Mouse (Mus musculus) testis, adult 2 months (tissue): ENCODE measurements around the gene Serpina5. TPM values are rescaled to one million over a fixed set of nuclear protein-coding genes. Genes with fewer than 3 reads are reported as not detected.

Experiments
- H3K27ac ChIP-seq: fragments of 200-500 bp; 2 replicates; pipeline ENCODE4 v1.5.1; 2012; ENCODE audit warnings: low read depth, low read length; ENCODE audit not compliant: control insufficient read depth, insufficient read depth
- H3K27me3 ChIP-seq: fragments of 200-500 bp; 2 replicates; pipeline ENCODE4 v1.6.1; 2012; ENCODE audit warnings: mild to moderate bottlenecking, low read length, moderate library complexity; ENCODE audit not compliant: control insufficient read depth, insufficient read depth
- H3K36me3 ChIP-seq: fragments of 200-500 bp; 2 replicates; pipeline ENCODE4 v1.6.1; 2012; ENCODE audit warnings: mild to moderate bottlenecking, low read length; ENCODE audit not compliant: control insufficient read depth, insufficient read depth
- H3K4me1 ChIP-seq: fragments of 200-500 bp; 2 replicates; pipeline ENCODE4 v1.6.1; 2012; ENCODE audit warnings: low read length; ENCODE audit not compliant: control insufficient read depth, insufficient read depth
- H3K4me3 ChIP-seq: fragments of 200-500 bp; 2 replicates; pipeline ENCODE4 v1.5.1; 2012; ENCODE audit warnings: low read depth, mild to moderate bottlenecking, low read length, moderate library complexity, mixed read lengths; ENCODE audit not compliant: control insufficient read depth
- CTCF ChIP-seq: fragments of 200-500 bp; IDR thresholded peaks from 2 replicates; pipeline ENCODE4 v1.5.1; 2012; ENCODE audit warnings: low read depth, mild to moderate bottlenecking, inconsistent platforms, low read length, moderate library complexity; ENCODE audit not compliant: control insufficient read depth, insufficient read depth, insufficient replicate concordance
- POLR2A ChIP-seq: fragments of 200-500 bp; IDR thresholded peaks from 2 replicates; pipeline ENCODE4 v1.6.1; 2012; ENCODE audit warnings: low read depth, mild to moderate bottlenecking, inconsistent platforms, low read length, moderate library complexity; ENCODE audit not compliant: control insufficient read depth
- polyA plus RNA-seq: library from polyadenylated mRNA; depleted of rRNA; stranded (reverse); fragments of >200 nt; gene quantifications from 2 replicates; pipeline ENCODE4 v1.2.3, GENCODE M21; 2012; rRNA removed

Gene Serpina5
- polyA plus RNA-seq, 1 experiment: 50.2 TPM

- no peaks in the 10 kb centered on the region for H3K36me3 ChIP-seq
- H3K4me1 ChIP-seq: no peaks in the 10 kb centered on the region
- TF ChIP-seq POLR2A: no peak
- no peaks in the 10 kb centered on the region for H3K27me3 ChIP-seq
- no peak overlapping the region for H3K27ac ChIP-seq
- H3K4me3 ChIP-seq: no peak overlapping the region
These were observed 44.7 kb downstream of the Serpina5 start for GRCm38 (mm10) chr12:104145571-104145970.

- Histone ChIP-seq H3K27me3 (no peaks in the 10 kb centered on the region), H3K27ac (0 out of 2 replicates have a peak overlapping the region, but pooled peaks have one; percentile 12)
- no peak for TF ChIP-seq POLR2A
- no peak for TF ChIP-seq CTCF
These were observed 51.1 kb downstream of the Serpina5 start for GRCm38 (mm10) chr12:104151989-104152388.

GRCm38 (mm10) chr12:104153041-104153645 lies 52.2 kb downstream of the Serpina5 start:
- H3K4me3 ChIP-seq: peak overlapping the region; percentile 56
- H3K27ac ChIP-seq: peak overlapping the region; percentile 82
- TF ChIP-seq CTCF (no peak), POLR2A (no peak)
- H3K27me3 ChIP-seq: no peaks in the 10 kb centered on the region
- no peaks in the 10 kb centered on the region for H3K4me1 ChIP-seq
- H3K36me3 ChIP-seq: no peaks in the 10 kb centered on the region

More at GRCm38 (mm10) chr12:104151989-104152388, 51.1 kb downstream of the Serpina5 start:
- no peak overlapping the region for H3K4me3 ChIP-seq
- no peaks in the 10 kb centered on the region for H3K36me3 ChIP-seq
- H3K4me1 ChIP-seq: no peaks in the 10 kb centered on the region

GRCm38 (mm10) chr12:104153656-104154055 lies 52.7 kb downstream of the Serpina5 start, which contains the start of gene Serpina3c:
Serpina3c (minus strand) TSS chr12:104153870.
- TF ChIP-seq CTCF (no peak), POLR2A (no peak)
- peak within 1 kb of the TSS; percentile 56 for H3K4me3 ChIP-seq
- no peaks in the 10 kb centered on the region for H3K27me3 ChIP-seq
- H3K4me1 ChIP-seq: no peaks in the 10 kb centered on the region
- H3K27ac ChIP-seq: peak within 1 kb of the TSS; percentile 82
- no peaks in the 10 kb centered on the region for H3K36me3 ChIP-seq

Other genes with a start within 250 kb of the Serpina5 start
- gene Serpina1a, start 237.6 kb upstream of the Serpina5 start, polyA plus RNA-seq: 1.8 and 2.4 TPM in 2 replicates
- gene Serpina1c, start 196.2 kb upstream of the Serpina5 start, polyA plus RNA-seq: 0.84 and 0.85 TPM in 2 replicates
- 0.67 TPM in 1 of 2 replicates, not detected in the other for gene Serpina1e, start 142.1 kb upstream of the Serpina5 start, polyA plus RNA-seq
- not detected in 2 replicates for gene Serpina11, start 111.2 kb upstream of the Serpina5 start, polyA plus RNA-seq
- 0.91 and 1.0 TPM in 2 replicates for gene Serpina9, start 87.4 kb upstream of the Serpina5 start, polyA plus RNA-seq
- gene Serpina12, start 56.7 kb upstream of the Serpina5 start, polyA plus RNA-seq: not detected in 2 replicates
- gene Serpina3a, start 11.6 kb downstream of the Serpina5 start, polyA plus RNA-seq: 12.3 and 25.2 TPM in 2 replicates
- gene Serpina3b, start 26.9 kb downstream of the Serpina5 start, polyA plus RNA-seq: 0.76 and 1.4 TPM in 2 replicates
- gene Serpina3c, start 52.8 kb downstream of the Serpina5 start, polyA plus RNA-seq: 3.3 and 5.6 TPM in 2 replicates
- 0.05 TPM in 1 of 2 replicates, not detected in the other for gene Serpina3f, start 113.4 kb downstream of the Serpina5 start, polyA plus RNA-seq
- 8.0 and 14.4 TPM in 2 replicates for gene Serpina3g, start 135.1 kb downstream of the Serpina5 start, polyA plus RNA-seq
- gene Serpina3i, start 162.0 kb downstream of the Serpina5 start, polyA plus RNA-seq: 0.06 and 0.57 TPM in 2 replicates
- gene Serpina3j, start 213.4 kb downstream of the Serpina5 start, polyA plus RNA-seq: not detected in 2 replicates
- gene Serpina3k, start 237.4 kb downstream of the Serpina5 start, polyA plus RNA-seq: 0.13 and 0.17 TPM in 2 replicates
- gene Serpina3m, start 237.4 kb downstream of the Serpina5 start, polyA plus RNA-seq: not detected in 2 replicates